Mouse (Mus musculus) MEL-GATA-1-ER (cell line): Measurements from ENCODE around the gene Kctd19.
A peak's percentile ranks its signal among the peaks of the same experiment; 100 is the strongest.

Experiments used
- DNase-seq: peaks from one replicate; pipeline ENCODE4 v3.0.0-alpha.2; 2012; ENCODE audit warnings: low read depth; ENCODE audit errors: extremely low read depth

Gene Kctd19

DNA sequence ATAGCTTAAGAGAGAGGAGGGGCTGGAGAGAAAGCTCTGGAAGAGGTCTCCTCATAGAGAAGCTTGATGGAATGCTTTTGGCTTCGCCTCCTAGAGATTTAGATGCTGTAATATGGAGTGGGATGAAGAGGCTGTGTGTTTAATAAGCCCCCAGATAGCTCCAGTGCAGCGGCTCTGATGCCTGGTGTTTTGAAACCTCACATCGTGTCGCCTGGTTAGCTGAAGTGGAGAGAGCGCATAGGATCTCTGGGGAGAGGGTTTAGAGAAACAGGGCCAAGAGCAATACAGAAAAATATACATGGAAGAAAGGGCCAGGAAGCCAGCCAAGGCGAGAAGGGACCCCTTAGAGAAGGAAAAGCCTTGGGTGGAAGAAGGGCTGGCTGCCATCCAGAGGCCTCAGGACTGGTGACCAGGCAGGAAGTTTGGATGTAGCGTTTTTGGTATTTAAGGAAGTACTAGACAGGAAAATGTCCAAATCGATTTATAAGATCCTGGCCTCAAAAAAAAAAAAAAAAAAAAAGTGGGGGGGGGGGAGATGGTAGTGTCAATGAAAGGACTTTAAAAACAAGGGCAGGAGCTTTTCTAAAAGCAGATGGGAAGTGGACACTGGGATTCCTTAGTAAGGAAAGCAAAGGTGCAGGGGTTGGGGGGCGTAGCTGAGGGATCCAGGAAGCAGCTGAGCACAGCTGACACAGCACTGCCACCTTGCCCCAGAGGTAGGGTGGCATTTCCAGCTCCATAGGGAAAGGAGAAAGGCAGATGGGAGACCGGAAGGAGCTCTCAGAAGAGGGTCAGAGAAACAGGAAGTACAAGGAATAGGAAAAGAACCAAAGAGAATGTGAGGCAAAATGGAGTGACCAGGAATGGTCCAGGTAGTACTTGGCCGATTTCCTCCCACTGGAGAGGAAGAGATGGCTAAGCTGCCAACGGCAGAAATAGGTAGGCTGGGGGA is 51.3 kb downstream of the Kctd19 start:
- no peak for DNase-seq

DNA sequence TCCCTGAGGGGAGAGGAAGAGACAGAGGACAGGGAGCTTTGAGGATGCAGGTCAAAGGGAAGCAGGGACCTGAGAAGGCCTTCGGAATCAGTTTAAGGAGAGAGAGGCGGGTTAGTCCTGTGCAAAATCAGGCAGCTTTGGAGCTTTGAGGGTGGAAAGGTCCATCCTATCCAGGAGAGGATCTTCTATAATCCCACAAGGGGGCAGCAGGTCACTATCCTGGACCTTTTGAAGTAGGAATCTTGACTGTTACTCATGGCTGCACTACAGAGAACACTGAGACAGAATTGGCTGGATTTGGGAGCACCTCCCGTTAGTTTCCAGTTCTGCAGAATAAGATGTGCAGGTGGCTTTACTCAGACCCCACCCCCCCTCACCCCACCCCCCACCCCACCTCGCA is 53.7 kb downstream of the Kctd19 start:
- DNase-seq: no peak

DNA sequence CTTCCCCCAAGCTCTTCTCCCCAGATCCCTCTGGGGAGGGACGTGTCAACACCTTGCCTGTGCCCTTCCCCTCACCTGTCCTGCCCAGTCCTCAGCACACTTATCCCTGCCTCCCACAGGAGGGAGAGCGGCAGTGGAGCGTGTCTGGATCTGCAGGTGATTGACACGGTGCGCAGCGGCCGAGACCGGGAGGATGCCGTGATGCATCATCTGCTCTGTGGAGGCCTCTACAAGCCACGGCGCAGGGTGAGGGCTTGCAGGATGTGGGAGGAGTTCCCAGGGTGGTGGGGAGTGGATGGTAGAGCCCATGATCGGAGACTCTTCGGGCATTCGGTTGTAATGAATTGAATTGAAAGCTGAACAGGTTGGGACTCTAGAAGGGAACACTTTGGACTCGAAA is 54.1 kb downstream of the Kctd19 start:
- DNase-seq: no peak

DNA sequence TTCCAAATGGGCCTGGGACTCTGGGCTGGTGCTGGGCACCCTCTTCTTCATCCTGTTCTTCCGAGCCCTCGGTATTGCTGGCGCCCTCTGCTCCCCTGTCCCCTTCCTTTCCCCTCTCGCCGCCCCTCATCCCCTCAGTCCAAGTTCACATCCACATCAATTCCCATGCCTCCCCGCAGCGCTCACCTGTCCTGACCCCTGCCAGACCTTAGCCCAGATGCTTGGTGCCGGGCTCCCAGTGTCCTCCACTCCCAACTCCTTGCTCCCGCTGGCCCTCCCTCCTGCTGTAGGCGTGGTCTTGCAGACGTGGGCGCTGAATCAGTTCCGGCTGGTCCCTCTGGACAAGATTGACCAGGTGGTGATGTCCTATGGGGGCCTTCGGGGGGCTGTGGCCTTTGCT is 56.6 kb downstream of the Kctd19 start:
- DNase-seq: no peak

DNA sequence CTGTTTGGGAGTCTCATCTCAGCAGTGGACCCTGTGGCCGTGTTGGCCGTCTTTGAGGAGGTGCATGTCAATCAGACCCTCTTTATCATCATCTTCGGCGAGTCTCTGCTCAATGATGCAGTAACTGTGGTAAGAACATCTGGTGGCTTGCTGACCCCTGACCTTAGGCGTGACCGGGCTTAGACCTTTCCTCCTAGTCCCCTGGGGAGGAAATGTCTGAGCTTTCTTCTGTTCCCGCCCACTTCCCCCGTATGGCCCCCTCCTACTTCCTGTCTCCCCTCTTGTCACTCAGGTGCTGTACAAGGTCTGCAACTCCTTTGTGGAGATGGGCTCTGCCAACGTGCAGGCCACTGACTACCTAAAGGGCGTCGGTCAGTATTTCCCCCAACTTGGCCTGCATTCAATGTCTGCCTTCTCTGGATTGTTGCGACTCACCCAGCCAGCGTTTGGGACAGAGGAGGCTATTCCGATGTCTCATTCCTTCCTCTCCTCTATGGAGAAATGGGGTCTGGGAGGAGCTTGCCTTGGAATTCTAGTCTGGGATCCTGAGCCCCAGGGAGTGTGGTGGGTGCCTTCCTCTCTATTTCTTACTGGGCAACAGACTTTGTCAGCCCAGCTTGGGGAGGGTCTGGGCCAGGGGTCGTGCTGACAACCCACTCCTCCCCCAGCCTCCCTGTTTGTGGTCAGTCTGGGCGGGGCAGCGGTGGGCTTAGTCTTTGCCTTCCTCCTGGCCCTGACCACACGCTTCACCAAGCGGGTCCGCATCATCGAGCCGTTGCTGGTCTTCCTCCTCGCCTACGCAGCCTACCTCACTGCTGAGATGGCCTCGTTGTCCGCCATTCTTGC is 57.9 kb downstream of the Kctd19 start:
- DNase-seq: no peak

DNA sequence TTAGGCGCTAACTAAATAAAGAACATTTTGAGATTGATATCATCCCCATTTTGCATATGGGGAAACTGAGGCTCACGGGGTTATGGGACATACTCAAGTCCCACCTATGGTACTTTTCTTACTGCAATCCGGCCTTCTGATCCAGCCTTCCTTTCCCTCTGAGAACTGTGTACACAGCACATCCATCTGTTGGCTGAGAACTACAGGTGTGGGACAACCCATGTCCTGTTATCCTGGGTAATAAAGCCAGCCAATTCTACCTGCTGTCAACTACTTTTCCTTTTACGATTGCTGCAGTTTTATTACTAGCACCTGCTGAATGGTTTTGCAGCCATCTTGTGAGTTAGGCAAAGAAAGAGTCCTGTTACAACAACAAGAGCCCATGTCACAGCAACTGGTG is 58.8 kb downstream of the Kctd19 start:
- no peak for DNase-seq

DNA sequence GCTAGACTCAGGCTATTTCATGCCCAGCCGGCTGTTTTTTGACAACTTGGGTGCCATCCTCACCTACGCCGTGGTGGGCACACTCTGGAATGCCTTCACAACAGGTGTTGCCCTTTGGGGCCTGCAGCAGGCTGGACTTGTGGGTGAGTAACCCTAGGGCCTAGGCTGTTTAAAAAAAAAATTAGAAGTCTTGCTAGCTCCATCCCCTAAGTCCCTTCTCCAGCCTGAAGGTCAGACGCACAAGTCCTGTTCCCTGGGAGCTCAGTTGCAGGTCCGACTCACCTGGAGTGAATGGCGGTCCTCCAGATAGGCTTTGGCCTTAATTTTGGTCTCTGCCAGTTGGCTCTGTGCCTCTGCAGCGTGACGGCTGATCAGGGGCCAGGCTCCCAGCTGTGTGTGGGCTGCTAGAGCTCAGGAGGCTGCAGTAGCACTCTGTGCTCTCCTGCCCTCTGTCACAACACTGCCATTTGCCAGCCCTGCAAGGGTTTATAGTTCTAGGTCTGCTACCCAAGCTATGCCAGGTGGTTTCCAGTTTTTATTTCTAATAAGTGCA is 59.6 kb downstream of the Kctd19 start:
- DNase-seq: no peak

DNA sequence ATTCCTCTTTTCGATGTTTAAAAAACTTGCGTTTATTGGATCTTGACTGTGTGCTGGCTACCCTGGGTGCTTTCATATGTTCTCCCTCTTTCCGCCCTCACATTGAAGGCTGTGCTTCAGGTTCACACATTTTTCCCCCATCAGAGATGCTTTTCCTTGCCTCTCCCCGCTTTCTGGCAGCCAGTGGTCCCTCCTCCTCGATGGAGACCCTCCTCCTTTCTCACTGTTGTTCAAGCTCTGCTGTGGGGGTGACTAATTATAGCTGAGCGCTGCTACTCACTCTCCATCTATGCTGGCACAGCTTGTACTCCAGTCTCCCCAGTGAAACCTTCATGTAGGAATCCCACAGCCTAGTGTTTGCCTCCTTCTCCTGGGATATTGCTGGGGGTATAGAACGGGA is 63.1 kb downstream of the Kctd19 start:
- no peak for DNase-seq

DNA sequence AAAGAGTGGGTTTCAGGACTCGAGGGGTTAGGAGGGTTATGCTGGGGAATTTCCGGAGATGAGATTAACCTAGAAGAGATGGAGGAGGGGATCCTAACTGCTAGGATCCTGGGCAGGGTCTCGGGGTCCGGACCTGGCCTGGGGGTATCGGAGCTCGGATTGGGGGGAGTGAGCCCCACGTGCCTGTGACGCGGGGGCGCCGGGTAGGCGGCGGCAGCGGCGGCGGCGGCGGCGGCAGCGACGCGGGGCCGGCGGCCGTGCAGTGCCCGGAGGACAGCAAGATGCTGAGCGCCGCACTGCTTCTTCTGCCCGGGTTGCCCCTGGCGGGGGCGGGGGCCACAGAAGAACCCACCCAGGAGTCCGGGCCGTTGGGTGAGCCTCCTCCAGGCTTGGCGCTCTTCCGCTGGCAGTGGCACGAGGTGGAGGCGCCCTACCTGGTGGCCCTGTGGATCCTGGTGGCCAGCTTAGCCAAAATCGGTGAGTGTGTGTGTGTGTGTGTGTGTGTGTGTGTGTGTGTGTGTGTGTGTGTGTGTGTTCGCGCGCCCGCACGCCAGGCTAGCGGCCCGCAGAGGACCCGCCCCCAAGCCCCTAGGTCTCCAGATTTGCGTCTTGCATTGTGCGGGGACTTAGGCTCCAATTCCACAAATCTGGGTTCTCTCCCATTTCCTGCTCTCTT is 64.1 kb downstream of the Kctd19 start:
- DNase-seq: no peak

DNA sequence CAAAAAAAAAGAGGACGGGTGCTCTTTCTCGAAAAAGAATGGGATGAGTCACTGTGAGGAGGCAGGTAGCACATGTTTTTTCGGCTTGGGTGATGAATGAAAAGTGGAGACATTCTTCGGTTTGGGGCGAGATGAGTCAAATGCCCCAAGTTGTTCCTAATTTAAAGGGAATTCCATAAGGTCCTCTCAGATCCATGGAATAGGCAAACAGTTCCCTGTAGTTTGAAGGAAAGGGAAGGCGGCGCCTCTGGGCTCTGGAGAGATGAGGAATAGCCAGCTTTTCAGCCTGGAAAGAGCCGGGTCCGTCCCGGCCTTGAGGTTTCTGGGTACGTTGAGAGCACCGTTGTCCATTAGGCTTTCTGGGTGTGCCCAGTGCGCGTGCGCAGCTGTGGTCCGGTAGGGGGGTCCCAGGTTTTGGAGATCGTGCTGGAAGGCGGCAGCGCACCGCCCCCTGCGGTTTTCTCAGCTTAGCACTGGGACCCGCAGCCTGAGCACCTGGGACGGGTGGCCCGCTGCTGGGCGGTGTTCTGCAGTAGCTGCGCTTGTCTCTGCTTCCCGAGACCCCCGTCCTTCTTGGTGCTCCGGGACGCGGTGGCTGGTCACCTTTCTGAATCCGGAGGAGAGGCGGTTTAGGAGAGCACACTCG is 64.7 kb downstream of the Kctd19 start, which contains the start of gene Slc9a5:
TSS of gene Slc9a5 (plus strand) at position 394 of the 646 bp plus-strand sequence.
- no peak for DNase-seq

DNA sequence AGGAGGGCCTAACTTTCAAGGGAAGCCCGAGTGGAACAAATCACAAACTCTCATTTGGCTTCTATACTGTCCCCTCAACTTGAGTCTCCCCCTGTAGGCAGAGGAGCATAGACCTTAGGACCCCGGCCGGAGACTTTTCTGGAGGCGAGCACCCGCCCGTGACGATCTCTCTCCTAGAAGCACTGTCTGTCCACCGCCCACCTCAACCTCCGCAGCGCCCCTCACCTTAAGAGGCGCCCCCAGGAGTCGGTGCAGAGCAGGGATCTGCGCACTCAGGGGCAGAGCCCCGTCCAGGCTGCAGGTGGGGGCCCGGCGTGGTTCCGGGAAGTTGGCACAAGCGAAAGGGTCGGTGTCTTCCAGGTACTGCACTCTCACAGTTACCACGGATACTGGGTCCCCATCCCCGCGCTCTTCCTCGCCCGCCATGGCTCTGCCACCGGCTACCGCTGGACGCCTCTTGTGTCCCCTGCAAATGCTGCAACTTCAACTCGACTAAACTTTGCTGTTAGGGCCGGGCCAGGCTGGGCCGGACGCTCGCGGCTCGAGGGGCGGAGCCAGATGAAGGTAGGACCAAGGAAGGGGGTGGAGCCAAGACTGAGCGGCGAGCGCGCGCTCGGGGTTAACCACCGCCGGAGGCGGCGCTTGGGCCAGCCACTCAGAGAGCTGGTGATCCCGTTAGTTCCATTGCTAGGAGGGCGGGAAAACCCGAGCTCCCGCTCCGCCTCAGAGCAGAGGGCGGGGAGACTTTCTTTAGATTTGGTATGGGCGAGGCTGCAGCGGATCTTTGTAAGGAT is 65.7 kb downstream of the Kctd19 start, which contains the start of gene Fhod1:
TSS of gene Fhod1 (minus strand) at position 526 of the 794 bp plus-strand sequence.
- peak; percentile 87 for DNase-seq

DNA sequence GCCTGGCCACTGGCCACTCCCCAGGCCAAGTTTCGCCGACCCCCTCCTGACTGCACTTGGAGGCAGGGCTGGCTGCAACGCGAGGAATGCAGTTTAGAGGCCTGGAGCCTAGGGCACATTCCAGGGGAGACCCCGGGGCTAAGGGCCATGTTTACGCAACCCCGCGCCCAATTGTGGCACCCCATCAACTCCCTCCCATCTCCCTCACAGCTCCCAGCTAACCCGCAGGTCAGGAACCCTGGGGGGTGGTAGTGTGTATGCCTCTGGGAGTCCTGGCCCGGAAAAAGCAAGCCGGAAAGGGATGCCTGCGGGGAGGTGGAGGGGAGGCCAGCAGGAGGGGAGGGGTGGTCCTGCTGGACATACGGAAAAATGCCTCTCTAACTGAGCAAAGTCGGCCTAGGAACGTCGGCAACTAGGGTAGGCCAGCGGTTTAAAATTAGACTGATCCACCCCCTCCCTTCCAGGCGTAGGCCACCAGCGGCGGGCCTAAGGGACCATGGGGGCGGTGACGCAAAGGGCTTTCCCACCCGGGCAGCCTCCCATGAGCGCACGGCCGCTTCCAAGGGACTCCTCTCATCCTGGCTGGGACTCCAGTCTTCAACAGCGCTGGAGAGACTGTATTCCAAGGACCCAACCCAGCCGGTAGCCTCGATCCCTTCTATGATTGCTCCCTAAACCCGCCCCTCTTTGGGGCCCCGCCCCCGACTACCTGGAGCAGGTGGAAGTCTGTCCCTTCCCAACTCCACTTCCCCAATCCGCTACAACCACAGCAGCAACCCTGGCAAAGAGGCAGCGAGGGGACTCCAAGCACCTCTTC is 66.5 kb downstream of the Kctd19 start:
- DNase-seq: no peak

DNA sequence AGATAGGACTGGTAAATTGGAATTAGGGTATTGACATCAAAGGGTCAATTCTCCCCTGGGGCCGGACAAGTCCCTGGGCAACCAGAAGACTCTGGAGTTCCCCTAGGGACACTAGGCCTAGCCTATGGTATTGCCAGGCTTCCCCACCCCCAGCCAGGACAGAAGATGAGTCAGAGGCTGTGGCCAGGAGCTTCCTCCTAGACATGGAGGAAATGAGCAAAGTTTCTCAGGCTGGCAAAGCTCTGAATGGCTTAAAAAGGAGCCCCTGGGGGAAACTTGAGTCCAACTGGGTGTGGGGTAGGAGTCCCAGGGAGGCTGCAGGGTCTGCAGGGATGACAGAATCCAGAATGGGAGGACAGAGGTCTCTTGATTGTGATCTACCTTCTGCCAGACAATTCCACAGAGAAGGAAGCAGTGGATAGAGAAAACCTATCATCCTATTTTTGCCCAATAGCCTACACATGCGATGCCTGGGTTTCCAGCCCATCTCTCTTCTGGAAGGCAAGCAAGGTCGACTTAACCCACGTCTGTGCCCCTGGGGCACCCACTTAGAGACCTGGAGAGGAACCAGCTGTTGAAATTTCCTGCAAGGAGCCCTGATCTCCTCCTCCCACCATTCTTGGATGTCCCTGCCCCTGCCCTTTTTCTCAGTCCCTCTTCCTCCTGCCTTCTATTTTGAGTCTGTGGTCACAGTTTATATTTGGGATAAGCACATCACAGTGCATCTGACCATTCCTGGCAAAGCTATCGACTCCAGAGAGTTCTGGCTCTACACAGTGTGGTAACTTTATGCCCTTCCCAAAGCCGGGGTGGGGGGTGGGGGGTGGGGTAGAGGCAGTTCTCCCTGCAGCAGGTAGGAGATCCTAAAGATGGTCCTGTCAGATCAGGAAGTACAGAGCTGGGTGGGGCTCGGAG is 68.0 kb downstream of the Kctd19 start:
- DNase-seq: no peak

DNA sequence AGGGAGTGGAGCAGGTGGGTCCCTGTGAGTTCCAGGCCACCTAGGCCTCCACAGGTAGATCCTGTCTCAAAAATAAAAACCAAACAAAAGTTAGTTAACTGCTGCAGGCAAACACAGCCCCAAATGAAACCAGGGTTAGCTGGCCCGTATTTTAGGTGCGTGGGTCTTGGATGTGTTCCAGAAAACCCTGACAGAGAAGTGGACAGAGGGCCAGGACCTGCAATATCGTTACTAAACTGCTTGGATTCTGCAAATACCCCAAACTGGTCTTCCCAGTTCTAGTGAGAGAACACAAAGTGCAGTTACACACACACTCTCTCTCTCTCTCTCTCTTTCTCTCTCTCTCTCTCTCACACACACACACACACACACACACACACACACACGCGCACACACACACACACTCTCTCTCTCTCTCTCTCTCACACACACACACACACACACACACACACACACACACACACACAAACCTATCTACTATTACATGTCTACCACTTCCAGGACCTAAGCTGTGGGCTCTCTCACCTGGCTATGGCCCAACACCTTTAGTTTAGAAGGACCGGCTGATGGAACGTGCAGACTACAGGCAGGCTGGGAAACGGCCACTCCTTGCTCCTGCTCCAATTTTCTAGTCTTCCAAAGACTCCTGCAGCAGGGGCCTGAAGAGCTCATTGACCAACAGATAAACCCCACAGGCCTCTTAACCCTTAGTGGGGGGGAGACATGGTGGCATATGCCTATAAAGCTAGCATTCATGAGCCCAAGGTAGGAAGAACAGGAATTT is 69.3 kb downstream of the Kctd19 start:
- no peak for DNase-seq

DNA sequence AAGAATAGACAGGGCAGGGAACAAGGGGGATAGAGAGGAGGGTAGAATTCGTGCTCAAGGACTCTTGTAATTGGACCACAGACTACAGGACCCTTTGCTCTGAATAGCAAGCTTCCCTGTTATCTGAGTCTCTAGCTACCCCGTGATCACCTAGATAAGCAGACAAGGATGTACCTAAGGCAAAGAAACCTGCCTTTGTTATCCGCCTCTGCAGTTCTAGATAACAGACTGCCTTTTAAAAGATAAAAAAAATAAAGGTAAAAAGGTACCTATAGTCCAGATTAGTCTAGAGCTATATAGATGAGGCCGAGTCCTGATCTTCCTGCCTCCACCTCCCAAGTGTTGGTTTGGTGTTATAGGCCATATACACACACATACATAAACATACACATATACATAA is 70.5 kb downstream of the Kctd19 start:
- DNase-seq: no peak

DNA sequence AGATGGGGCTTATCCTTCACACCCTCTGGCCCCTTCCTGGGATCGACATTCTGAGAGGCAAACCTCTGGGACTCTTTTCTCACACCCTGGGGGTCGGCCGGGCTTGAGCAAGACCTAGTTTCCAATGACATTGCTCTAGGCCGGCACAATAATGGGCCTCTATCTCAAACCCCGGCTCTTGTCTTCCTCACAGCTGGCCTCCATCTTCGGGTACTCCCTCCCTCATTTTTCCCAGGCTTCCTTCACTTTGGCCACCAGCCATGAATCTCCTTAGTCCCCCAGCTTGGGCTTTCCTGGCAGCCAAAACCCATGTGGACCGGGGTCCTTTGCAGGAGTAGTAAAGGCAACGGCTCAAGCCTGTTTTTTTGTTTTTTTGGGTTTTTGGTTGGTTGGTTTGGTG is 71.9 kb downstream of the Kctd19 start:
- no peak for DNase-seq

DNA sequence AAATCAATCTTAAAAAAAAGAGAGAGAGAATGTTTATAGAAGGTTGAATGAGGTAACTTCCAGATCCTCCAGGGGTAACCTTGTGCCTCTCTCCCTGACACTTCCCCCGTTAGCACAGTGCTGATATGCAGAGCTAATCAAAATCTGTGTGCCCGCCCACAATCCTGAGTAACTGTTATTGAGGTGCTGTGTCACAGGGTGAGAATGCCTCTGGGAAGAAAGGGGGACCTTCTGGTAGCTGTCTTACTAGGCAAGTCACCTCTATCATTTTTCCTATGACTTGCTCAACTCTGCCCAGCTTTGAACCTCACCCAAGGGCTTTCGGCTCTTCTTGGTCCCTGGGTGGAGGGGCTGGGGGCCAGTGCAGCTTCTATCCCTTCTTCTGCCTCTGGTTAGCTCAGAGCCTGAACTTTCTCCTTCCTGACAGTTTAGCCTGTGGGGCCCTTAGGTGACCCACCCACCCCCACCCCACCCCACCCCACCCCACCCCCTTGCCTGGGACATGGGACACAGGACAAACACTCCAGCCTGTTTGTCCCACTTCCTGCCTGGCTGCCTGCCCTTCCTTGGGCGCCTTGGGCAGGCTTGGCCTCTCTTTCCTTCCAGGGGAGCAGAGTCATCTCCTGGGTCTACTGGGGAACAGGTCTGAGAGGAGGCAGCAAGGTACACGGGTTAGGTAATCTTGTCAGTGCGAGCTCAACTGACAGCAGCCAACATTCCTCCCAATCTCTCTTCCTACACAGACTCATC is 73.2 kb downstream of the Kctd19 start:
- DNase-seq: no peak
